Mouse (Mus musculus): ENCODE data around the gene Mfap3l.

DNA sequence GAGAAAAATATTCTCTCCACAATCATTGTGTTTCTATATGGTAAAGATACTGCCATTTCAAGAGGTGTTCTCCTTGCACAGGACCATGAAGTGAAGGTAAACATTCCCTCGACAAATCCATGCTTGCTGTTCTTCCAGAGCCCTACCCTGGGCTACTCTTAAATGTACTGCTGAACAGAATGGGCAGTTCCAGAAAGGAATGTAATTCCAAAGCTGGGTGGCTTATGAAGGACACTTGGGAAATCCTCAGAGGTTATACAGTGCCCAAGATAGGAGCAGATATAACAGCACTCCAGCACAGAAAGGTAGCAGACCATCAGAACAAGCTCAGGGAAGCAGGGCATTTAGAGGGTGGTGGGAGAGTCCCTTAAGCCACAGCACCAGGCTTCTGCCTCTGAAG is 9.2 kb upstream of the Mfap3l start:
- no peak for TF ChIP-seq CTCF (IDR thresholded peaks at IDR 0.05; ENCODE audit: extremely low read depth, insufficient read length, insufficient replicate concordance, low read depth, low read length)
- TF ChIP-seq POLR2A (IDR thresholded peaks at IDR 0.05; ENCODE audit: low read depth, low read length) = no peak

All from small intestine, adult 2 months (tissue).